Mouse (Mus musculus) heart, embryonic 12.5 days (tissue): ENCODE measurements around the gene Htr6. TPM values are rescaled to one million over a fixed set of nuclear protein-coding genes. Genes with fewer than 3 reads are reported as not detected.
A peak's percentile ranks its signal among the peaks of the same experiment; 100 is the strongest.

Source experiments
- ATAC-seq: fragments of 200-750 bp; cut with Nextera tagmentation; 2 replicates; pipeline ENCODE4 v1.8.0; 2017; ENCODE audit warnings: moderate TSS enrichment, moderate library complexity; ENCODE audit not compliant: insufficient number of reproducible peaks, low FRiP score
- H3K27ac ChIP-seq: fragments of 300-500 bp; sonication (generic); 2 replicates; pipeline ENCODE4 v1.5.1; 2016; ENCODE audit warnings: mild to moderate bottlenecking, moderate library complexity; ENCODE audit not compliant: poor library complexity, severe bottlenecking
- H3K27me3 ChIP-seq: fragments of 300-500 bp; sonication (generic); replicated peaks from 2 replicates; pipeline ENCODE4 v1.6.1; 2016; ENCODE audit warnings: mild to moderate bottlenecking, moderate library complexity
- H3K36me3 ChIP-seq: fragments of 300-500 bp; sonication (generic); 2 replicates; pipeline ENCODE4 v1.6.1; 2016; ENCODE audit warnings: mild to moderate bottlenecking, moderate library complexity
- H3K4me1 ChIP-seq: fragments of 300-500 bp; sonication (generic); replicated peaks from 2 replicates; pipeline ENCODE4 v1.6.1; 2016; ENCODE audit warnings: mild to moderate bottlenecking
- H3K4me2 ChIP-seq: fragments of 300-500 bp; sonication (generic); 2 replicates; pipeline ENCODE4 v1.6.1; 2016; ENCODE audit warnings: mild to moderate bottlenecking, moderate library complexity
- H3K4me3 ChIP-seq: fragments of 300-500 bp; sonication (generic); 2 replicates; pipeline ENCODE4 v1.5.1; 2016; ENCODE audit warnings: mild to moderate bottlenecking
- H3K9ac ChIP-seq: fragments of 300-500 bp; sonication (generic); 2 replicates; pipeline ENCODE4 v1.6.1; 2016; ENCODE audit warnings: mild to moderate bottlenecking, moderate library complexity
- H3K9me3 ChIP-seq: fragments of 300-500 bp; sonication (generic); replicated peaks from 2 replicates; pipeline ENCODE4 v1.6.1; 2016; ENCODE audit warnings: mild to moderate bottlenecking, moderate library complexity
- WGBS: fragments of 180-500 bp; shearing (Covaris S2); methylation state at CpG from one replicate; pipeline ENCODE4 v1.1.7; 2016; 5-methylcytosine and 5-hydroxymethylcytosine counted together
- polyA plus RNA-seq: library from polyadenylated mRNA; unstranded; fragments of >200 nt; fragmentation: Nextera tagmentation; extraction: Ambion mirVana; gene quantifications from 2 replicates; pipeline ENCODE4 v1.2.1, GENCODE M21; 2016

Gene Htr6
- polyA plus RNA-seq, 1 experiment from 2014 or later, result not detected

- no peaks in the 10 kb centered on the region for H3K4me1 ChIP-seq
- WGBS, result 68% methylated on average over 6 of the region's 6 CpGs
- no peak for ATAC-seq
Measured at GRCm38 (mm10) chr4:139101546-139101945, 26.2 kb upstream of the Htr6 start.

GRCm38 (mm10) chr4:139100326-139100725 lies 25.0 kb upstream of the Htr6 start:
- Histone ChIP-seq H3K9me3 (no peaks in the 10 kb centered on the region), H3K4me3 (no peak overlapping the region), H3K9ac (no peak overlapping the region), H3K36me3 (peaks cover 33% of the 10 kb centered on the region), H3K4me1 (no peaks in the 10 kb centered on the region), H3K27ac (no peak overlapping the region), H3K4me2 (no peak overlapping the region), H3K27me3 (no peaks in the 10 kb centered on the region)
- ATAC-seq, result no peak
- 90% methylated on average over 8 of the region's 8 CpGs for WGBS

More at GRCm38 (mm10) chr4:139101546-139101945, 26.2 kb upstream of the Htr6 start:
- no peak overlapping the region for H3K27ac ChIP-seq
- no peak overlapping the region for H3K4me2 ChIP-seq
- no peaks in the 10 kb centered on the region for H3K27me3 ChIP-seq
- no peaks in the 10 kb centered on the region for H3K9me3 ChIP-seq
- H3K36me3 ChIP-seq, result peaks cover 33% of the 10 kb centered on the region
- H3K4me3 ChIP-seq, result no peak overlapping the region
- H3K9ac ChIP-seq, result no peak overlapping the region

- H3K4me3 ChIP-seq, result no peak overlapping the region
- H3K9me3 ChIP-seq, result 0 out of 2 replicates have a peak, but pooled peaks cover 5% of the 10 kb centered on the region
- H3K27ac ChIP-seq, result no peak overlapping the region
- peaks cover 16% of the 10 kb centered on the region for H3K4me1 ChIP-seq
- no peak overlapping the region for H3K9ac ChIP-seq
- no peak overlapping the region for H3K4me2 ChIP-seq
- WGBS, result 64% methylated on average over 5 of the region's 5 CpGs
- H3K27me3 ChIP-seq, result peaks cover 31% of the 10 kb centered on the region
- peaks cover 1% of the 10 kb centered on the region; the same call in 1 of the 2 replicates for H3K36me3 ChIP-seq
- ATAC-seq, result no peak
Measured at GRCm38 (mm10) chr4:139096201-139096600, 20.8 kb upstream of the Htr6 start.

- no peak for ATAC-seq
Measured at GRCm38 (mm10) chr4:139095406-139095805, 20.0 kb upstream of the Htr6 start.

GRCm38 (mm10) chr4:139093196-139093530 lies 17.8 kb upstream of the Htr6 start:
- Histone ChIP-seq H3K9me3 (0 out of 2 replicates have a peak, but pooled peaks cover 5% of the 10 kb centered on the region), H3K36me3 (no peaks in the 10 kb centered on the region), H3K27ac (no peak overlapping the region), H3K4me3 (peak overlapping the region; percentile 63), H3K9ac (peak overlapping the region; percentile 76), H3K27me3 (peaks cover 58% of the 10 kb centered on the region), H3K4me1 (peaks cover 26% of the 10 kb centered on the region), H3K4me2 (peak overlapping the region; percentile 92)
- 24% methylated on average over 13 of the region's 13 CpGs for WGBS
- ATAC-seq, result no peak

More at GRCm38 (mm10) chr4:139095406-139095805, 20.0 kb upstream of the Htr6 start:
- H3K27ac ChIP-seq, result no peak overlapping the region
- no peak overlapping the region for H3K4me2 ChIP-seq
- peaks cover 16% of the 10 kb centered on the region for H3K4me1 ChIP-seq
- H3K27me3 ChIP-seq, result peaks cover 39% of the 10 kb centered on the region
- no peaks in the 10 kb centered on the region for H3K36me3 ChIP-seq
- 13% methylated on average over 1 of the region's 1 CpGs for WGBS
- H3K9me3 ChIP-seq, result 0 out of 2 replicates have a peak, but pooled peaks cover 5% of the 10 kb centered on the region
- no peak overlapping the region for H3K4me3 ChIP-seq
- H3K9ac ChIP-seq, result no peak overlapping the region

- H3K27ac ChIP-seq, result no peak within 1 kb of the TSS
- peaks cover 63% of the 10 kb centered on the region for H3K27me3 ChIP-seq
- 0 out of 2 replicates have a peak, but pooled peaks cover 5% of the 10 kb centered on the region for H3K9me3 ChIP-seq
- under 1% methylated on average over 83 of the region's 105 CpGs for WGBS
- H3K4me2 ChIP-seq, result peak within 1 kb of the TSS; percentile 92
- no peaks in the 10 kb centered on the region for H3K36me3 ChIP-seq
- H3K9ac ChIP-seq, result peak within 1 kb of the TSS; percentile 76
- H3K4me3 ChIP-seq, result peak within 1 kb of the TSS; percentile 63
- ATAC-seq, result peak; percentile 46; the same call in 1 of the 2 replicates
- peaks cover 26% of the 10 kb centered on the region for H3K4me1 ChIP-seq
Measured at GRCm38 (mm10) chr4:139092356-139093195, 17.2 kb upstream of the Htr6 start, which contains the start of gene Nbl1. Gene Nbl1, minus strand, starts transcription at chr4:139092993.

- H3K27me3 ChIP-seq, result peaks cover 71% of the 10 kb centered on the region
- H3K9me3 ChIP-seq, result 0 out of 2 replicates have a peak, but pooled peaks cover 5% of the 10 kb centered on the region
- H3K4me3 ChIP-seq, result peak overlapping the region; percentile 63
- H3K4me1 ChIP-seq, result peaks cover 26% of the 10 kb centered on the region
- no peaks in the 10 kb centered on the region for H3K36me3 ChIP-seq
- no peak overlapping the region for H3K27ac ChIP-seq
- WGBS, result 6% methylated on average over 28 of the region's 28 CpGs
- peak overlapping the region; percentile 76 for H3K9ac ChIP-seq
- peak overlapping the region; percentile 92 for H3K4me2 ChIP-seq
- no peak for ATAC-seq
Measured at GRCm38 (mm10) chr4:139091478-139092355, 16.3 kb upstream of the Htr6 start.

GRCm38 (mm10) chr4:139091066-139091465 lies 15.7 kb upstream of the Htr6 start:
- ATAC-seq, result no peak

GRCm38 (mm10) chr4:139090303-139090940 lies 15.1 kb upstream of the Htr6 start:
- Histone ChIP-seq H3K4me3 (no peak overlapping the region), H3K27ac (no peak overlapping the region), H3K4me2 (no peak overlapping the region), H3K27me3 (peaks cover 76% of the 10 kb centered on the region), H3K9ac (no peak overlapping the region), H3K36me3 (no peaks in the 10 kb centered on the region), H3K4me1 (peaks cover 26% of the 10 kb centered on the region), H3K9me3 (0 out of 2 replicates have a peak, but pooled peaks cover 5% of the 10 kb centered on the region)
- ATAC-seq, result no peak
- 59% methylated on average over 15 of the region's 15 CpGs for whole genome bisulfite sequencing

More at GRCm38 (mm10) chr4:139091066-139091465, 15.7 kb upstream of the Htr6 start:
- Histone ChIP-seq H3K4me2 (no peak overlapping the region), H3K36me3 (no peaks in the 10 kb centered on the region), H3K9ac (no peak overlapping the region), H3K4me3 (no peak overlapping the region), H3K27ac (no peak overlapping the region), H3K27me3 (peaks cover 71% of the 10 kb centered on the region), H3K9me3 (0 out of 2 replicates have a peak, but pooled peaks cover 5% of the 10 kb centered on the region), H3K4me1 (peaks cover 26% of the 10 kb centered on the region)
- 49% methylated on average over 7 of the region's 7 CpGs for WGBS

- Histone ChIP-seq H3K4me2 (no peak overlapping the region), H3K36me3 (no peaks in the 10 kb centered on the region), H3K9me3 (no peaks in the 10 kb centered on the region), H3K27ac (no peak overlapping the region), H3K4me3 (no peak overlapping the region), H3K27me3 (peaks cover 84% of the 10 kb centered on the region), H3K4me1 (peaks cover 26% of the 10 kb centered on the region), H3K9ac (no peak overlapping the region)
- no peak for ATAC-seq
- WGBS, result 41% methylated on average over 9 of the region's 9 CpGs
Measured at GRCm38 (mm10) chr4:139088982-139089671, 13.8 kb upstream of the Htr6 start.
